Mouse (Mus musculus): Measurements from ENCODE around the gene Meiob. TPM values are rescaled to one million over a fixed set of nuclear protein-coding genes. Genes with fewer than 3 reads are reported as not detected.
A peak's percentile ranks its signal among the peaks of the same experiment; 100 is the strongest.

Gene Meiob
- total and polyA plus RNA-seq, 2 experiments from 2014 or later, result 0.15 TPM; not detected in 1

- ATAC-seq (no peak), DNase-seq (no peak)
- peaks cover 16% of the 10 kb centered on the region; the same call in 1 of the 2 replicates for H3K4me1 ChIP-seq (ENCODE audit: insufficient read depth)
- no peaks in the 10 kb centered on the region for H3K27me3 ChIP-seq (ENCODE audit: insufficient read depth, low read length)
- peaks cover 5% of the 10 kb centered on the region for H3K36me3 ChIP-seq (ENCODE audit: insufficient read depth)
- no peak overlapping the region for H3K9ac ChIP-seq
- no peak overlapping the region for H3K27ac ChIP-seq (ENCODE audit: low read depth, low read length)
- H3K9me3 ChIP-seq (ENCODE audit: low read length), result no peaks in the 10 kb centered on the region
- no peak overlapping the region for H3K4me3 ChIP-seq (ENCODE audit: low read depth, low read length)
- H3K4me2 ChIP-seq (ENCODE audit: low read depth), result no peak overlapping the region
- TF ChIP-seq CTCF (IDR thresholded peaks at IDR 0.05; ENCODE audit: low read depth), result no peak
Measured at GRCm38 (mm10) chr17:24848600-24849031, 44.5 kb downstream of the Meiob start.

GRCm38 (mm10) chr17:24849733-24850064, 45.6 kb downstream of the Meiob start:
- H3K4me2 ChIP-seq (ENCODE audit: low read depth), result peak overlapping the region; percentile 96
- 4% methylated on average over 21 of the region's 21 CpGs for WGBS
- TF ChIP-seq CTCF (IDR thresholded peaks at IDR 0.05; ENCODE audit: low read depth), result peak; percentile 66
- ATAC-seq (no peak), DNase-seq (no peak)
- peak overlapping the region; percentile 64 for H3K9ac ChIP-seq
- H3K27ac ChIP-seq (ENCODE audit: low read depth, low read length), result peak overlapping the region; percentile 93
- H3K27me3 ChIP-seq (ENCODE audit: insufficient read depth, low read length), result no peaks in the 10 kb centered on the region
- no peaks in the 10 kb centered on the region for H3K9me3 ChIP-seq (ENCODE audit: low read length)
- H3K4me3 ChIP-seq (ENCODE audit: low read depth, low read length), result peak overlapping the region; percentile 84
- H3K4me1 ChIP-seq (ENCODE audit: insufficient read depth), result peaks cover 16% of the 10 kb centered on the region; the same call in 1 of the 2 replicates
- H3K36me3 ChIP-seq (ENCODE audit: insufficient read depth), result peaks cover 14% of the 10 kb centered on the region

- WGBS, result 1% methylated on average over 58 of the region's 58 CpGs
- ATAC-seq, result peak; percentile 99
- TF ChIP-seq CTCF (IDR thresholded peaks at IDR 0.05; ENCODE audit: low read depth), result no peak; the same call in 1 of the 2 replicates
Measured at GRCm38 (mm10) chr17:24850065-24850772, 46.1 kb downstream of the Meiob start, which contains the start of gene Fahd1. Fahd1 (minus strand) TSS chr17:24850364.

GRCm38 (mm10) chr17:24850773-24851127, 46.7 kb downstream of the Meiob start:
- ATAC-seq (no peak), DNase-seq (peak; percentile 27)
- peak overlapping the region; percentile 84 for H3K4me3 ChIP-seq (ENCODE audit: low read depth, low read length)
- peak overlapping the region; percentile 53 for H3K9ac ChIP-seq
- peaks cover 16% of the 10 kb centered on the region; the same call in 1 of the 2 replicates for H3K4me1 ChIP-seq (ENCODE audit: insufficient read depth)
- H3K9me3 ChIP-seq (ENCODE audit: low read length), result no peaks in the 10 kb centered on the region
- peak overlapping the region; percentile 96 for H3K4me2 ChIP-seq (ENCODE audit: low read depth)
- peaks cover 23% of the 10 kb centered on the region for H3K36me3 ChIP-seq (ENCODE audit: insufficient read depth)
- under 1% methylated on average over 20 of the region's 20 CpGs for WGBS
- no peak for TF ChIP-seq CTCF (IDR thresholded peaks at IDR 0.05; ENCODE audit: low read depth)
- H3K27ac ChIP-seq (ENCODE audit: low read depth, low read length), result peak overlapping the region; percentile 64; the same call in 1 of the 2 replicates
- H3K27me3 ChIP-seq (ENCODE audit: insufficient read depth, low read length), result no peaks in the 10 kb centered on the region

More at GRCm38 (mm10) chr17:24850065-24850772, 46.1 kb downstream of the Meiob start, which contains the start of gene Fahd1:
- Histone ChIP-seq H3K4me2 (ENCODE audit: low read depth) (peak within 1 kb of the TSS; percentile 96), H3K4me3 (ENCODE audit: low read depth, low read length) (peak within 1 kb of the TSS; percentile 84), H3K36me3 (ENCODE audit: insufficient read depth) (peaks cover 17% of the 10 kb centered on the region), H3K27ac (ENCODE audit: low read depth, low read length) (peak within 1 kb of the TSS; percentile 93), H3K9me3 (ENCODE audit: low read length) (no peaks in the 10 kb centered on the region), H3K27me3 (ENCODE audit: insufficient read depth, low read length) (no peaks in the 10 kb centered on the region), H3K9ac (peak within 1 kb of the TSS; percentile 64), H3K4me1 (ENCODE audit: insufficient read depth) (peaks cover 16% of the 10 kb centered on the region; the same call in 1 of the 2 replicates)
- peak; percentile 97 for DNase-seq

- peaks cover 16% of the 10 kb centered on the region; the same call in 1 of the 2 replicates for H3K4me1 ChIP-seq (ENCODE audit: insufficient read depth)
- DNase-seq, result no peak
- WGBS, result 80% methylated on average over 10 of the region's 10 CpGs
- H3K9ac ChIP-seq, result no peak overlapping the region
- H3K36me3 ChIP-seq (ENCODE audit: insufficient read depth), result peaks cover 29% of the 10 kb centered on the region
- peak overlapping the region; percentile 84 for H3K4me3 ChIP-seq (ENCODE audit: low read depth, low read length)
- no peaks in the 10 kb centered on the region for H3K27me3 ChIP-seq (ENCODE audit: insufficient read depth, low read length)
- ATAC-seq, result no peak
- no peak overlapping the region for H3K27ac ChIP-seq (ENCODE audit: low read depth, low read length)
- peak overlapping the region; percentile 96 for H3K4me2 ChIP-seq (ENCODE audit: low read depth)
- TF ChIP-seq CTCF (IDR thresholded peaks at IDR 0.05; ENCODE audit: low read depth), result no peak
- no peaks in the 10 kb centered on the region for H3K9me3 ChIP-seq (ENCODE audit: low read length)
Measured at GRCm38 (mm10) chr17:24851381-24852125, 47.5 kb downstream of the Meiob start.

- DNase-seq, result no peak
- no peak overlapping the region for H3K27ac ChIP-seq (ENCODE audit: low read depth, low read length)
- no peaks in the 10 kb centered on the region for H3K9me3 ChIP-seq (ENCODE audit: low read length)
- H3K4me1 ChIP-seq (ENCODE audit: insufficient read depth), result peaks cover 4% of the 10 kb centered on the region; the same call in 1 of the 2 replicates
- no peak overlapping the region for H3K9ac ChIP-seq
- WGBS, result 76% methylated on average over 3 of the region's 3 CpGs
- ATAC-seq, result no peak
- TF ChIP-seq CTCF (IDR thresholded peaks at IDR 0.05; ENCODE audit: low read depth), result no peak
- H3K27me3 ChIP-seq (ENCODE audit: insufficient read depth, low read length), result no peaks in the 10 kb centered on the region
- peaks cover 45% of the 10 kb centered on the region for H3K36me3 ChIP-seq (ENCODE audit: insufficient read depth)
- no peak overlapping the region for H3K4me3 ChIP-seq (ENCODE audit: low read depth, low read length)
- H3K4me2 ChIP-seq (ENCODE audit: low read depth), result no peak overlapping the region
Measured at GRCm38 (mm10) chr17:24855838-24856464, 51.9 kb downstream of the Meiob start.
